Mouse (Mus musculus) bone marrow macrophage, adult 2 months (primary cell): ENCODE results near the gene Hip1r.

ENCODE experiments used
- CTCF ChIP-seq: IDR thresholded peaks from 2 replicates; pipeline ENCODE4 v1.5.1; 2012; ENCODE audit warnings: low read depth, mild to moderate bottlenecking, low read length, moderate library complexity
- POLR2A ChIP-seq: IDR thresholded peaks from 2 replicates; pipeline ENCODE4 v1.6.1; 2012; ENCODE audit warnings: mild to moderate bottlenecking, low read depth, low read length, borderline replicate concordance

DNA sequence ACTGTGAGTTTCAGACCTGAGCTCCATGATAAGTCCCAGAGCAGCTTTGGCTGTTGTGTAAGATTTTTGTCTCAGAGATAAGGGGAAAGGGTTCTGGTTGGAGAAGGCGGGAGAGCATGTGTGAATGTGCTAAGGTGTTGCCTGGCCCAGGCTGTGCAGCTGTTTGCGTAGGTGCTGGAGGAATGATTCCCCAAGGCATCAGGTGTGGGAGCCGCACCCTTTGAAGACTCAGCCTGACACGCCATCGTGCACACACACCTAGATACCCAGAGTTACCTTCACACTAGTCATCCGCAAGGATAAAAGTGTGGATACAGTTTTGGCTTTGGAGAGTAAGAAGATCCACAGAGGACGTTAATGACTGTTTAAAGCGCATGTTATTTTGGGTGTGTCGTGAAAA lies 62.0 kb downstream of the Hip1r start:
- no peak for TF ChIP-seq CTCF
- no peak for TF ChIP-seq POLR2A
